Mouse (Mus musculus): ENCODE measurements around the gene Gm20388. TPM values are rescaled to one million over a fixed set of nuclear protein-coding genes. Genes with fewer than 3 reads are reported as not detected.

The Gm20388 gene
- total RNA-seq, 2 experiments from 2014 or later = 8.8 TPM

DNA sequence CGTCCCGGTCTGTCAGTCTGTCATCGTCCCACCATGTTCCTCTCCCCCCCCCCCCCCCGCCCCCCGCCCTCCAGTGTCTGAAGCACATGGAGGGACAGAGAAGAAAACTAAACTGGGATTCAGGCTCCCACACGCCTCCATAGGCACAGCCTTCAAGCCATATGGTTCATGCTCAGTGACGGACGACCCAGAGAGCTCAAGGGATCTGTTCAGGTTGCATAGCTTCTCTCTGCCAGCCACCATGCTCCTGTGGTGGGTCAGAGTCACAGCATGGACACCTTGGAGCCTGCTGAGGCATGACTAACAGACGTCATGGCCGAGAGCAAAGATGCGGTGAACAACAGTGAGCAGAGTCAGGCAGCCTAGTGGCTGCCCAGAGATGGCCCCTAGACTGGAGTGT lies 504.8 kb downstream of the Gm20388 start:
- DNase-seq (ENCODE audit: extremely low spot score in 1 of 2, low spot score in 1 of 2) = no peak

DNA sequence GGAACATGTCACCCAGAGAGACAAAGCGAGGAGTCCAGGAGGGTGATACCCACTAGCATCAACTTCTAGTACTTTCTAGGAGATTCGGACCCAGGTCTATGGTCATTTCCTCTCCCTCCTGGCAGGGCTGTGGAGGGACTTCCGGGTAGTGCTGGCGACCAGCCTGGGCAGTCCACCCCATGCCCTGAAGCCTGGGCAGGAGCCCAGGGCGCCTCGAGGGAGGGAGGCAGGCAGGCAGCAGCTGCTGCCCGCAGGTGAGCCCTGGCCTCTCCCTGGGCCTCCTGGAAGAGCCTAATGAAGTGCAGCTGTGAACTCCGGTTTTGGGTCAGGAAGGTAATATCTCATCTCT lies 505.5 kb downstream of the Gm20388 start:
- DNase-seq (ENCODE audit: extremely low spot score in 1 of 2, low spot score in 1 of 2) = no peak

DNA sequence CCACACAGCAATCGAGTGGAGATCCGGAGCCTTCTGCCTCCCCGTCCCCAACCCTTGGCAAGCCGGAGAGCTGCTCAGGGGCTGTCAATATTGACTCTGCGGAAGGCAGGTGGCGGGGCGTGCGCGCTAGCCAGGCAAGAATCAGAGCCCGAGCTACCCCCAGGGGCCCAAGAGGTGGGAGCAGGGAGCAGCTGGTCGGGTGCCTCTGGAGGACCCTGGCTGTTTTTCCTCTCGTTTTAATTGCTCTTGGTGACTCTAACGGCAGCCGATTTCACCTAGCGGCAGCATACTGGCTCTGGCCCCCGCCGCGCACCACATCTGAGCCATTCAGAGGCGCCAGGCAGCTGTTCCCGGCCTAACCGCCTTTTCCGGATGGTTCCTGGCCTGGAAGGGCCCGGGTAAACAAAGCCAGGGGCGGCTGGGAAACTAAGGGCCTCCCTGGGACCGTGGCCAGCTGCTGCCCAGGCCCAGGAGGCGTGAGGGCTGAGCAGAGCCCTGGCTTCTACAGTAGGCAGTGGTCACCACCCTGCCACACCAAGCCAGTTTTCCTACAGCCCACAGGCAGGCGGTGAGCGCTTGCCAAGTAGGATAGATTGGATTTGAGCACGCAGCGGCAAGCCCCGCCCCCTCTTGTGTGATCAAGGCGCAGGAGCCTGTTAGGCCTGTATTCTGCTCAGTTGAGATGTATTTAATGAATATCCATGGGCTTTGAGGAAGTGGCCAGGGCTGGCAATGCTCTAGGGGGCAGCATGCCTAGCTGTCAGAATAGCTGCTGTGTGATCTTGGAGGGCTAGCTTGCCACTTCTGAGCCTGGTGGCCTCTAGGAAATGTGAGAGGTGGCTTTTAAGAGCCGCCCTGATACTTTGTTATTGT lies 506.1 kb downstream of the Gm20388 start:
- peak in 1 of 2 experiments; percentile 53 for DNase-seq (ENCODE audit: extremely low spot score in 1 of 2, low spot score in 1 of 2)

DNA sequence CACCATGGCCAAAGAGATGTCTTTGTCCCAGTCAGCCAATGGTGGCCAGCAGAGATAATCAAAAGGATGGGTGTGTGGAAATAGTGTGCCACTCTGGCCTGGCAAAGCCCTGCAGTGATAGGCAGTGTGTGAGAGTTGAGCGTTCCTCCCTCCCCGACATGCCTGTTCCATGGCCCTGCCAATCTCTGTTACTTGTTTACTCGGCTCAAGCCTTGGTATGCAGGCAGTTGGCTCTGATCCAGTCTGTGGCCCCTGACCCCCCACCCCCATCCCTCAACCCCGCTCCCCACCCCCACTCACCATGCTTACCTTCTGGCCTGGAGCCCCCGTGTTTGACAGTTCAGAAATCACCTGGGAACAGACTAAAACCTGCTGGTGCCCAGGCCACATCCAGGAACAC lies 507.5 kb downstream of the Gm20388 start:
- DNase-seq (ENCODE audit: extremely low spot score in 1 of 2, low spot score in 1 of 2) = no peak

DNA sequence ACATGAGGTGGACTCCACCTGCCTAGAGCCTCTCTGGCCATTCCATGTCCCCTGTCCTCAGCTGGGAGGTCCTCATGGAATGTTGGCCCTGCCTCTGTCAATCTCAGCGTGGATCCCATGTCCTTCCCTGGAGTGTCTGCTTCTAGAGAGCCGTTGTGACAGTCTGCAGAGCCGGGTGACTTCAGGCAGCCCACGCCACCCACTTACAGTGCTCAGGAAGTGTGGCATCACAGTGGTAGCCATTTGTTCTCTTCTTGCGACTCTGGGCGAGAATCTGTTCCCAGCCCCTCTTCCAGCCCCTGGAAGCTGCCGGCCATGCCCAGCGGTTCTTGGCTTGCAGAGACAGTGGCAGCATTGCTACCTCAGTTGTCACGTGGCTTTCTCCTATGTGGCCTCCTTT lies 509.0 kb downstream of the Gm20388 start:
- no peak for DNase-seq (ENCODE audit: extremely low spot score in 1 of 2, low spot score in 1 of 2)

DNA sequence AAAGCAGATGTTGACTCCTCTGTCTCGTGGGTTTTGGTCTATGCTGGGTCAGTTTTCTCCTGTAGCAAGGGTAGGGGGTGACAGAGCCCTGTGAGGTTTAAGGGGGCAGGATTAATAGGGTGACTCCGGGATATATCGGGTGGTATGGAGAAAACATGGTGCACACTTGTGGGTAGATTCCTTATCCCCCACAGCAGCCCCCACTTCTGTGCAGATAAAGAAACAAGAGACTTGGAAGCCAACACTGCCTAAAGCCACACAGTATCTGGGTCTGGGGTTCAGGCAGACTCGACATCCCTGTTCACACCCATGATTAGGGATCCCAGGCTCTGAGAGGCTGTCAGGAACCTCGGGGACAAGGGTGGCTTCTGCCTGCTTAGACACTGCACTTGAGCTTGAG lies 509.6 kb downstream of the Gm20388 start:
- DNase-seq (ENCODE audit: extremely low spot score in 1 of 2, low spot score in 1 of 2) = no peak

DNA sequence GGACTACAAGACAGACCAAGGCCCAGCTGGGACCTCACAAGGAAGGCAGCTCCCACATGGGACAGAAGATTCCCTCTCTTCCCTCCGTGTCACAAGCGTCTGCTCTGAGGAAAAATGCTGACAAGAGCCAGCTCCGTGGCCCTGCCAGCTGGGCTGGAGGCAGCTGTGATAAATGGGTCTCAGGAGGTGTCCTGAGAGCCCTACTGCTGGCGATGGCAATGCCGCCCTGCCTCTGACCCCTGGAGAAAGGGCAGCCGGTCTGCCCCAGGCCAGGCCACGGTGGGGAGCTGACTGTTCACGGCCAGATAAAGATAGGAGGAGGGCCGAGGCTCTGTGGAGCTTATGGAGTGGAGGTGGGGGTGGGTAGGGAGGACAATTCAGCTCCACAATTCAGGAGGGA lies 511.0 kb downstream of the Gm20388 start:
- no peak for DNase-seq (ENCODE audit: extremely low spot score in 1 of 2, low spot score in 1 of 2)

DNA sequence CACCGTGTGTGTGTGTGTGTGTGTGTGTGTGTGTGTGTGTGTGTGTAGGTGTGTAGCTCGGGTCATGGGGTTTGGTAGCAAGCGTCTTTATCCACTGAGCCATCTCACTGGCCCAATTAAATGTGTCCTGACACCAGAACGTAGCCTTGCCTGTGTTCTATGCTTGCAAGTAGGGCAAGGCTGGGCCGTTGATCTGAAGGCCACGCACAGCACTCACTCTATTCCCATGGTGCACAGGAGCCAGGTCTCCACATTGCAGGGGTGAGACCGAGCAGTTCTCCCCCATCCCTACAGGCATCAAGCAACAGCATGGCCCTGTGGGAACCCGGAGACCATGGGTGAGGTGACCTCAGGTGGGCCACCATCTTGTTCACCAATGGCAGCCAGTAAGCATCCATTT lies 511.6 kb downstream of the Gm20388 start:
- DNase-seq (ENCODE audit: extremely low spot score in 1 of 2, low spot score in 1 of 2) = no peak

DNA sequence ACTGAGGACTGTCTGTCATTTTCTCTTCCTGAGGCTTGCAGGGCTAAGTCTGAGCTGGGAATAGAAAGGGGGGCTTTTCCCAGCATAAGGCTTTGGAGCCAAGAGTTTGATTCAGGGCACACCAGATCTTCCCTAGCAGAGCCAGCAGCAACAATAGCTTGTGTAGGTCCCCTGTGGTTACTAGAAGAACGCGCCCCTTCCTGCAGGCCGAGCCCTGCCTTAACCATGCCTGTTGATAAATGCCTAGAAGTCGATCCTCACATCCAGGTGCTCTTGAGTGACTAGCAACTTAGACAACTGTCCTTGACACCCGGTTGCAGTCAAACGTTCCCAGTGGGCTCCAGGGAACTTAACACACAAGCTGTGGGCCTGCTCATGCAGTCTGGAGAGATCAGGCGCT lies 512.9 kb downstream of the Gm20388 start:
- no peak for DNase-seq (ENCODE audit: extremely low spot score in 1 of 2, low spot score in 1 of 2)

DNA sequence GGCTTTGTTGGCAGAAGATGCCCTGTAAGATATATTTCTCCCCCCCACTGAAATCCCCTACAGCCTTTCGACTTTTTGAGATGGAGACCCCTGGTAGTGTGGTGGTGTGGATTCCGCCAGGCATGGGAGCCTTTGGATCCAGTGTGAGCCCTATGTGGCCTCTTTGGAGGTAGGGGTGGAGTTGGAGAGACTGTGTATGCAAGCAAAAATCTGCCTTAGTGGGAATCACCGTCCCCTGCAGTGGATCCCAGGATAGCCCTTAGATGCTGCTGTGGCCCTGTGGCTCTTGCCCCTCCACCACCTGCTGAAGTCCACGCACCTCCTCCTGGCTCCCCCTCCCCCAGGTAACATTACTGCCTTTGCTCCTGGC lies 514.2 kb downstream of the Gm20388 start:
- no peak for DNase-seq (ENCODE audit: extremely low spot score in 1 of 2, low spot score in 1 of 2)

DNA sequence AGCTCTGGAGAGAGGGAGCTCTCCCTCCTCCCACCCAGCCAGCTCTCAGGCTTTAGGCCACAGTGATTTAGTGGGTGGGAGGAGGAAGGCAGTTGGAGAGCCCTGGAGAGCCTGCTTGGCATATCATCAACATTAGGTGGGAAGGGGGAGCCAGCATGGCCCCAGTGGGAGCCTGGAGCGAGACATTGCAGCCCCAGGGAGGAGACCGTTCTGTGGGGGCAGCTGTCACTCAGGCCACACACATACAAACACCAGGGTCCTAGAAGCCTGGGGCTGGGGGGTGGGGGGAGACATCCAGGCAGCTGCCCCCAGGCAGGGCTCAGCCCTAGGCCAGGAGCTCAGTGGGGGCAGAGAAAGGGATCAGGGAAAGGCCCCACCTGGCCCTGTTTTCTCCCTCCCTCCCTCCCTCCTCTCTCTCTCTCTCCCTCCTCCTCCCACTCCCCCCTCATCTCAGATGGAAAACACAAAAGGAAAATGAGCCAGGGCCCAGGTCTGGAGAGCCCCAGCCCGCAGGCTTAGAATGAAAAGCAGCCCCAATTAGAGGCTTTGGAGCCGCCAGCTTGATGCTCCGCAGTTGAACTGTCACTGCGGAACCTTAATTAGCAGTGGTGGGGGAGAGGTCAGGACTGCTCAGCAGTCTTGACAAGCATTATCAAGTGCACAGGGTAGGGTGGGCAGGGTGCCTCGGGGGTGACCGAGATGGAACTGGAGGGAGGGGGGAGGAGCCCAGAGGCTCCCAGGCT lies 514.7 kb downstream of the Gm20388 start:
- DNase-seq (ENCODE audit: extremely low spot score in 1 of 2, low spot score in 1 of 2) = no peak

DNA sequence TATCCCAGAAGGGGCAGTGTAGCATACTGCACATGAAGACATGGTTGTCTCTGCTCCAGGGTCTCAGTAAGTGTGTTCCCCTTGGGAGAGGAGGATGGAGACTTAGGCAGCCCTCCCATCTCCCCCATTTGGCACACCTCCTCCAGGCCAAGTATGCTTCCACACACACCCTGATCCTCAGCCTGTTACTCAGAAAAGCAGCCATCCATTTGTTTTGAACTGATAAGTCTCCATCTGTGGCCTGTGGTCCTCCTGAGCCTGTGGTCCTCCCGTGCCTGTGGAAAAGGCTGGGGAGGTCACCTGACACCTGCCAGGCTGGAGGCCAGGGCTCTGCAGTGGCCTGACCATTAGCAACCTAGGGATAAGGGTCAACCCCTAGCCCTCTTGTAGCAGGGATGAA lies 515.5 kb downstream of the Gm20388 start:
- DNase-seq (ENCODE audit: extremely low spot score in 1 of 2, low spot score in 1 of 2) = no peak

DNA sequence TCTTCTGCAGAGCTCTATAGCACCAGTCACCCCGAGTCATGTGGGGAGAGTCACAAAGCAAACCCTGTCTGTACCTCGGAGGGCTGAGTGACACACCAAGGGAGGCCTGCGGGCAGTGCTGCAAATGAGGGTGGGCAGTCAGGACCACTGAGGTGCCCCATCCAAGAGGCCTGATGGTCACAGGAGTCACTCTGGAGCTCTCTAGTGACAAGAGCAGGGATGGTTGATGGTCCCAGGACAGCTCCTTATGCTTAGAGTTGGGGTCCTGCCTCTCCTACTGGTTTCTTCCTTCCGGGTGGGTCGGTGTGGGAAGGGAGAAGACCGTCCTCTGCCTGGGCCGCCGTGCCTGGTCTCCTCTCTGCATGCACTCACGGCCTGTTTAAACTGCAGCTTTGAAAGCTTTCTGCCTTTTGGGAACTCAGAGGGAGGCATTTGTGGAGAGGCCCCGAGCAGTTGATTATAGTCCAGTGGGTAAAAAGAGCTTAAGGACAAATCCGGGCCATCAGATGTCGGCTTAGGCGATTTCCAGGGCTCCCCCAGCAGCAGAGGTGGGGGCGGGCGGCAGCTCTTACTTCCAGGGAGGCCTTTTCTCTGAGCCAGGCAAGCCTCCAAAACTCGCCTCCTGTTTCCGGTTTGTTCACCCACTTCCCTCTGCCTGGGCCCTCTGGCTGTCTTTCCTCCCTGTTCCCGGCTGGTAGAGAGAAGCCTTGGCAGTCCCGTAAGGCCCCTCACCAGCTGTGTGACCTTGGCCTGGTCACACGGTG lies 516.2 kb downstream of the Gm20388 start:
- peak; percentile 70 for DNase-seq (ENCODE audit: extremely low spot score in 1 of 2, low spot score in 1 of 2)

DNA sequence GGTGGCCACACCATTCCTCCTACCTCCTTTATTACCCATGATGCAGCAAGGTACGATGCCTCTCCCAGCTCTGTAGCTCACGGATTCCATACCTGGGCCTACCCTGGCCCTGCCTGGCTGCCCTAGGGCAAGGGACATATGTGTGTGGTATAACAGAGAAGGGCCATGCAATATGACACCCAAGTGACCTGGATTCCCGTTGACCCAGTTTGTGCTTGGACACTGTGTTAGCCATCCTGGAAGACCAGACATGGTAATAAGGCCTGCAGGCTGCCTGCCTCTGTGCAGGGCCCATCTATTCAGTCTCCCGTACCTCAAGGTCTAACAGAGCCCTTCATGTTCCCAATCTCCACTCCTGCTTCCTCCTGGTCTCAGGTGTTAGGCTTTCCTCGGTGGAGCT lies 517.9 kb downstream of the Gm20388 start:
- DNase-seq (ENCODE audit: extremely low spot score in 1 of 2, low spot score in 1 of 2) = no peak

DNA sequence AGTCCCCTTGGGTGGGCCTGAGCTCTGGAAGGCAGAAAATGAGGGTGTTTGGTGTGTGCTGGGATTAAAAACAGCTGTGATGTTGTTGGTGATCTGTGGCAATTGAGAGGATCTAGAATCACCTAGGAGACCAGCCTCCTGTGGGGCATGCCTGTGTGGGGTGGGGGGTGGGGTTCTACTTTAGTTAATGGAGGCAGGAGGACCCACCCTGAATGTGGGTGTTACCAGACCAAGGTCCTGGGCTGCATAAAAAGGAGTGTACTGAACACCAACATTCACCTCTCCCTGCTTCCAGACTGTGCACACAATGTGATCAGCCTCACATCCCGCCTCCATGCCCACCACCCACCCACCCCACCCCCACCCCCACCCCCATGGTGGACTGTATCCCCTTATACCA lies 518.5 kb downstream of the Gm20388 start:
- no peak for DNase-seq (ENCODE audit: extremely low spot score in 1 of 2, low spot score in 1 of 2)

DNA sequence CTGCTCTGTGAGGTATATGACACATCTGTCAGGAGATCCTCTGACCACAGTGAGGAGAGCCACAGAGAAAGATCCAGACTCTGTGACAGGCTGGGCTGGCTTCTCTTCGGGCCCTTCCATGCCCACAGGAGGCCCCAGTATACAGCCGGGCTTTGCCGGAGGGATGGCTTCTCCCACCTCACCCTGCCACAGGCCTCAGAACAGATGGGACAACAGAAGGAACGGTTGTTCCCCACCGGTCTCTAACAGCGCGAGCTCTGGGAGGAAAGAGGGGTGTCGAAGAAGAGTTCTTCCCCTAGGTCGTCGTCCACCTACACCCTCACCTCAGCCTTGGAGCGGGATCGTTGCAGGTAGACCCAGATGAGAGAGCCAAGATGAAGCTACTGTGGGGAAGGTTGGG lies 520.4 kb downstream of the Gm20388 start:
- DNase-seq (ENCODE audit: extremely low spot score in 1 of 2, low spot score in 1 of 2) = no peak

DNA sequence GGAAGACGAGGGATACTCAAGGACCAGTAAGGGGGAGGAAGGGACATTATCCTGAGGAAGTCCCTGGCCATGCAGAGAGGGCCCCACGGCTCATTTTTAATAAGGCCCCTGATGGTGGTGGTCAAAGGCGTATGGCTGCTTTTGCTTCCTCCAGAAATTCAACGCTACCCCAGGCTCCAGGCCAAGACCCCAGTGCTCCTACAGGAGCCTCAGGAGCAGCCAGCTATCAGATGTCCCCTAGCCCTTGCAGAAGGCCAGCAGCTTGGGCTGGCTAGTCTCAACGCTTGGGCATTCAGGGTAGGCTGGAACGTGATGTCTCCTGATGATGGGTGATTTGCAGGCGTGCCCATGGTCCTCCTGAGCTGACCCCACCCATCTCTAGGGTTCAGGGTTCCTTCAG lies 521.8 kb downstream of the Gm20388 start:
- DNase-seq (ENCODE audit: extremely low spot score in 1 of 2, low spot score in 1 of 2) = no peak

DNA sequence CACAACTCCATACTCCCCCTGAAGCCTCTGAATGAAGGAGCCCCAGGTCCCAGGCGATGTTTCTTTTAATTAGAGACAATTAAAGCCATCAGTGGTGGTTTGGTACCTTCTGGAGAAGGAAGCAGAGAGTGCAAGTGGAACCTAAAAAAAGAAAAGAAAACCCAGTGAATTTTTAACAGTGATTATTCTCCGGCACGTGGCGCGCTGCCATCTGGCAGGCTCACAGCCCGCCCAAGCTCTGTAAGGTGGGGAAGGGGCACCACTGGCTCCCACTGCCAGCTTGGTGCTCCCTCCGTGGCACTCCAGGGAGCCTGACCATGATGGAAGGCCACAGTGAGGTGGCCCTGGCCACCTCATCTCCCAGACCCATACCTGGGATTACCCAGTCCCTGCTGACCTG lies 522.5 kb downstream of the Gm20388 start:
- no peak for DNase-seq (ENCODE audit: extremely low spot score in 1 of 2, low spot score in 1 of 2)

DNA sequence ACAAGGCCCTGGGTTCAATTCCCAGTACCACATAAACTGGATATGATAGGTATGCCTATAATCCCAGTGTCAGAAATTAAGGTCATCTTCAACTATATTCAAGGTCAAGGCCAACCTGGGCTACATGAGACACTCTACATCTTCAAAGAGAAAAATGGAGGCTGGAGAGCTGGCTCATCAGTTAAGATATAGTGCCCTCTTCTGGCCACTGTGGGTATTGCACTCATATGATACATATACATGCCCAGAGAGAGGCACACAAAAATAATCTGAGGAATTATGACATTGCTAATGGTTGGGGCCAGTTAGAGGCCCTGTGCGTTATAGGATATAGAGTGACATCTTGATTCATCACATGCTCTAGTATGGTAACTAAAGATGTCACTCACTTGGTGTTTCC lies 523.1 kb downstream of the Gm20388 start:
- no peak for DNase-seq (ENCODE audit: extremely low spot score in 1 of 2, low spot score in 1 of 2)

DNA sequence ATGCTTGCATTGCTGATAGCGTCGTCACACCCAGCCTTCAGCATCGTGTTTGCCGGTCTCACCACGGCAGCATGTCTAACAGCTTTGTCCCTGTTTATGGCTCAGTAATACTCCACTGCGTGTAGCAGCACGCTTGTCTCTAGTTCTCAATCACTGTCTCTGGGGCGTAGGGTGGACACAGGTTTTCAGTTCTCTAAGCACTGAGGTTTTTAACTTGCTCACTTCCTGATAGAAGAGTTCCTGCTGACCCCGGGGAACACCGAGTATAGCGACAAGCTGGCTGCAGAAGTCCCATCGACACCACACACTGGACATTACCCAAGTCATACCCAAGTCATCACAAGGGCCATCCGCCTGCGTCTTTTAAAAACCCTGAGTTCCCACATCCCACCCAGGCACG lies 525.1 kb downstream of the Gm20388 start:
- DNase-seq (ENCODE audit: extremely low spot score in 1 of 2, low spot score in 1 of 2) = no peak

DNA sequence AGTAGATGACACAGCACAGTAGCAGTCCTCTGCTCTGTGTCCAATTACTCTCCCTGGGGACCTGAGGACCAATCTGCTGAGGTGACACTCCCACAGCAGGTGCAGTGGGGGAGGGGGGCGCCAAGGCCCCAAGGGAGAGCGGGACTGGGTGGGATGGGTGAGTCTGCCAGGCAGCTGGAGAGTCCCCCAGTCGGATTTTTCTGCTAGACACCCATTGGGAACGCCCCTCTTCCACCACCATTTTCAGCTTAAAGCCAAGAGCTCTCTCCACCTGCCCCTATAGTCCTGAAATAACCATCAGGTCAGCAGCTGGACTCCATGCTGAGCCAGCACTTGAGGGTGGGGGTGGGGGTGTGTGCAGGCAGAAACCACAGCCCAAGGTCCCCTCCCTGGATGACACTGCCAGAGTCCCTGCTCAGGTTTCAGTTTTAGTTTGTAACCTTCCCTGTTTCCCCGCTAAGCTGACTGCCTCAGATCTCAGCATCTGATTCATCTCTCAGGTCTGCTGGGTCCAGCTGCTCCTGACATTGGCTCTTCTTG lies 525.9 kb downstream of the Gm20388 start:
- no peak for DNase-seq (ENCODE audit: extremely low spot score in 1 of 2, low spot score in 1 of 2)
